Mouse (Mus musculus) lung, postnatal 0 days (tissue): Measurements from ENCODE around the gene Dhx29. TPM values are rescaled to one million over a fixed set of nuclear protein-coding genes. Genes with fewer than 3 reads are reported as not detected.
"Not testable (repeated sequence)": the region's sequence is repeated elsewhere in the genome, so short reads cannot be mapped to it uniquely, and the experiment has no call there.

ENCODE experiments used
- ATAC-seq: fragments of 200-750 bp; cut with Nextera tagmentation; 2 replicates; pipeline ENCODE4 v1.8.0; 2017; ENCODE audit warnings: moderate library complexity
- DNase-seq: peaks from one replicate; pipeline ENCODE4 v3.0.0-alpha.2; 2016; ENCODE audit warnings: low spot score
- H3K27ac ChIP-seq: fragments of 300-500 bp; sonication (generic); 2 replicates; pipeline ENCODE4 v1.5.1; 2014; ENCODE audit warnings: antibody characterized with exemption, mild to moderate bottlenecking, low read length, mixed read lengths
- H3K27me3 ChIP-seq: fragments of 300-500 bp; sonication (generic); replicated peaks from 2 replicates; pipeline ENCODE4 v1.6.1; 2014; ENCODE audit warnings: low read length, mixed read lengths; ENCODE audit not compliant: insufficient read depth
- H3K36me3 ChIP-seq: fragments of 300-500 bp; sonication (generic); 2 replicates; pipeline ENCODE4 v1.6.1; 2014; ENCODE audit warnings: low read length, mixed read lengths; ENCODE audit not compliant: insufficient read depth
- H3K4me1 ChIP-seq: fragments of 300-500 bp; sonication (generic); 2 replicates; pipeline ENCODE4 v1.6.1; 2014; ENCODE audit warnings: antibody characterized with exemption, low read depth, low read length, mixed read lengths; ENCODE audit not compliant: insufficient read depth
- H3K4me2 ChIP-seq: fragments of 300-500 bp; sonication (generic); replicated peaks from 2 replicates; pipeline ENCODE4 v1.6.1; 2014; ENCODE audit warnings: low read depth, mild to moderate bottlenecking, low read length, moderate library complexity, mixed read lengths
- H3K4me3 ChIP-seq: fragments of 300-500 bp; sonication (generic); 2 replicates; pipeline ENCODE4 v1.5.1; 2014; ENCODE audit warnings: low read depth, low read length
- H3K9ac ChIP-seq: fragments of 300-500 bp; sonication (generic); replicated peaks from 2 replicates; pipeline ENCODE4 v1.6.1; 2014; ENCODE audit warnings: low read depth, mild to moderate bottlenecking
- H3K9me3 ChIP-seq: fragments of 300-500 bp; sonication (generic); 2 replicates; pipeline ENCODE4 v1.6.1; 2016; ENCODE audit warnings: low read length, mixed read lengths
- CTCF ChIP-seq: IDR thresholded peaks from 2 replicates; pipeline ENCODE4 v1.5.1; 2016; ENCODE audit warnings: antibody characterized with exemption, mild to moderate bottlenecking
- EP300 ChIP-seq: IDR thresholded peaks from 2 replicates; pipeline ENCODE4 v1.6.1; 2016; ENCODE audit warnings: antibody characterized with exemption, mild to moderate bottlenecking, control low read depth
- WGBS: fragments of 180-500 bp; shearing (Covaris S2); extraction: QIAGEN DNeasy Blood & Tissue Kit; methylation state at CpG from one replicate; pipeline ENCODE4 v1.1.7; 2014; 5-methylcytosine and 5-hydroxymethylcytosine counted together
- polyA plus RNA-seq: library from polyadenylated mRNA; unstranded; fragments of >200 nt; fragmentation: Nextera tagmentation; extraction: Ambion mirVana; gene quantifications from 2 replicates; pipeline ENCODE4 v1.2.1, GENCODE M21; 2015

Gene Dhx29
- polyA plus RNA-seq, 1 experiment from 2014 or later = 23.5 TPM

GRCm38 (mm10) chr13:112998427-112999201 is 71.4 kb downstream of the Dhx29 start:
- ATAC-seq (peak; percentile 9), DNase-seq (no peak)
- Histone ChIP-seq H3K4me2 (peak overlapping the region; percentile 59), H3K27me3 (peaks cover 40% of the 10 kb centered on the region), H3K9me3 (no peaks in the 10 kb centered on the region), H3K4me3 (peak overlapping the region; percentile 27), H3K4me1 (peaks cover 9% of the 10 kb centered on the region; the same call in 1 of the 2 replicates), H3K9ac (no peak overlapping the region), H3K27ac (no peak overlapping the region), H3K36me3 (no peaks in the 10 kb centered on the region)
- WGBS = 1% methylated on average over 46 of the region's 46 CpGs
- TF ChIP-seq CTCF (no peak), EP300 (no peak)

DNA sequence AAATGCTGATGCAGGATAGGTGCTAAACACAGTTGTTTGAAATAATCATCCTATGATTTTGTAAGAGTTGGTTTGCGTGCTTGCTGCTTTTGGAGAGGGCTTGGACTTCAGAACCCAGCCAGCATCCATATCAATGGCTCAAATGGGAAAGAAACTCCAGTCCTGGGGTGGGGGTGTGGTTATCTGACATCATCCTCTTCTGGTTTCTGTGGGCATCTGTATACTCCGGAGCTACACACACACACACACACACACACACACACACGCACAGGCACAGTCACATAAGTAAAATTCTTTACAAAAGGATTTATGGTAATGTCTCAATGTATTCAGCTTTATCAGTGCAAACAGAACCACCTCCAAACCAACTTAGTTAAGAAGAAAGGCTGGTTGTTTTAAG is 72.8 kb downstream of the Dhx29 start:
- H3K4me2 ChIP-seq = no peak overlapping the region
- no peak overlapping the region for H3K4me3 ChIP-seq
- H3K9me3 ChIP-seq = no peaks in the 10 kb centered on the region
- H3K9ac ChIP-seq = no peak overlapping the region
- no peaks in the 10 kb centered on the region for H3K36me3 ChIP-seq
- 33% methylated on average over 3 of the region's 3 CpGs for WGBS
- H3K27ac ChIP-seq = peak overlapping the region; percentile 49; the same call in 1 of the 2 replicates
- no peak for DNase-seq
- peaks cover 25% of the 10 kb centered on the region for H3K27me3 ChIP-seq
- ATAC-seq = peak; percentile 36; the same call in 1 of the 2 replicates
- H3K4me1 ChIP-seq = peaks cover 7% of the 10 kb centered on the region; the same call in 1 of the 2 replicates
- no peak for TF ChIP-seq CTCF
- TF ChIP-seq EP300 = no peak

- no peaks in the 10 kb centered on the region for H3K9me3 ChIP-seq
Measured at GRCm38 (mm10) chr13:113000576-113001318, 73.5 kb downstream of the Dhx29 start.

DNA sequence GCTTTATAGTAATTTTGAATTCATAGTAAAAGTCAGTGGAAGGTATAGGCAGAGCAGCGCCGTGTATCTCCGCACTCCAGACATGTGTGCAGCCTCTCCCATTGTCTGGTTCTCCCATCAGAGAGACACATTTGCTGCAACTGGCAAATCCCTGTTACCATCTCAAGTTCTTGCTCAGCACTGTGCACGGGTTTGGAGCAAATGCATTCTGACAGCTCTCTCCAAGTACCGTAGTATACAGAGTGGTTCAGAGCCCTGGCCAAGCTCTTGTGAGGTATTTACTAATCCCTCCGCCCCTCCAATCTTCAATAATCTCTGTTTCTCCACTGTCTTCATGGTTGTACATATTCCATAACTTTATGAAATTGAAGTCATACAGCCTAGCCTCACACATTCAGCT is 85.4 kb downstream of the Dhx29 start:
- Histone ChIP-seq H3K9me3 (no peaks in the 10 kb centered on the region), H3K4me3 (no peak overlapping the region), H3K27me3 (no peaks in the 10 kb centered on the region), H3K27ac (no peak overlapping the region), H3K4me1 (no peaks in the 10 kb centered on the region), H3K36me3 (no peaks in the 10 kb centered on the region), H3K4me2 (peak overlapping the region; percentile 51), H3K9ac (no peak overlapping the region)
- WGBS = 69% methylated on average over 6 of the region's 6 CpGs
- TF ChIP-seq CTCF = no peak
- TF ChIP-seq EP300 = no peak
- DNase-seq (no peak), ATAC-seq (no peak)

More at GRCm38 (mm10) chr13:113000576-113001318, 73.5 kb downstream of the Dhx29 start:
- Histone ChIP-seq H3K4me2 (no peak overlapping the region), H3K9ac (no peak overlapping the region), H3K27me3 (peaks cover 24% of the 10 kb centered on the region), H3K4me1 (peaks cover 7% of the 10 kb centered on the region; the same call in 1 of the 2 replicates), H3K4me3 (no peak overlapping the region), H3K36me3 (no peaks in the 10 kb centered on the region), H3K27ac (peak overlapping the region; percentile 49; the same call in 1 of the 2 replicates)
- TF ChIP-seq EP300 (peak; percentile 50; the same call in 1 of the 2 replicates), CTCF (no peak)
- 37% methylated on average over 9 of the region's 9 CpGs for WGBS
- ATAC-seq (peak; percentile 97), DNase-seq (peak; percentile 88)

- not testable (repeated sequence) for H3K9ac ChIP-seq, H3K27ac ChIP-seq, H3K27me3 ChIP-seq, H3K36me3 ChIP-seq, H3K4me1 ChIP-seq, H3K9me3 ChIP-seq
- 23% methylated on average over 16 of the region's 20 CpGs for WGBS
- H3K4me3 ChIP-seq = peak overlapping the region; percentile 41
- peak overlapping the region; percentile 51 for H3K4me2 ChIP-seq
- DNase-seq (peak; percentile 54), ATAC-seq (peak; percentile 44; the same call in 1 of the 2 replicates)
Measured at GRCm38 (mm10) chr13:113013174-113013953, 86.1 kb downstream of the Dhx29 start.

Other genes with a start within 250 kb of the Dhx29 start
- gene Plpp1, start 126.7 kb upstream of the Dhx29 start, polyA plus RNA-seq = 247 and 292 TPM in 2 replicates
- gene Mtrex, start 56 bp upstream of the Dhx29 start, polyA plus RNA-seq = 24.3 and 29.3 TPM in 2 replicates
- 6.0 and 6.2 TPM in 2 replicates for gene Ccno, start 60.3 kb downstream of the Dhx29 start, polyA plus RNA-seq
- 1.1 and 1.5 TPM in 2 replicates for gene Mcidas, start 66.4 kb downstream of the Dhx29 start, polyA plus RNA-seq
- gene Cdc20b, start 107.7 kb downstream of the Dhx29 start, polyA plus RNA-seq = 0.47 and 0.73 TPM in 2 replicates
- 132 and 135 TPM in 2 replicates for gene Gpx8, start 119.0 kb downstream of the Dhx29 start, polyA plus RNA-seq
- 5.1 and 8.0 TPM in 2 replicates for gene Gzma, start 173.5 kb downstream of the Dhx29 start, polyA plus RNA-seq